Mouse (Mus musculus) kidney, adult 2 months (tissue): ENCODE measurements around the gene Slc25a23. TPM values are rescaled to one million over a fixed set of nuclear protein-coding genes. Genes with fewer than 3 reads are reported as not detected.

ENCODE experiments used
- DNase-seq: peaks from one replicate; pipeline ENCODE4 v3.0.0; 2021
- H3K27ac ChIP-seq: fragments of 200-500 bp; 2 replicates; pipeline ENCODE4 v1.5.1; 2012; ENCODE audit warnings: low read depth, low read length, control low read depth, inconsistent platforms; ENCODE audit not compliant: insufficient read depth
- H3K27me3 ChIP-seq: fragments of 200-500 bp; replicated peaks from 2 replicates; pipeline ENCODE4 v1.6.1; 2012; ENCODE audit warnings: mild to moderate bottlenecking, moderate library complexity, low read length, inconsistent platforms; ENCODE audit not compliant: control insufficient read depth, insufficient read depth
- H3K36me3 ChIP-seq: fragments of 200-500 bp; 2 replicates; pipeline ENCODE4 v1.6.1; 2012; ENCODE audit warnings: mild to moderate bottlenecking, moderate library complexity, low read length, inconsistent platforms; ENCODE audit not compliant: control insufficient read depth, insufficient read depth
- H3K4me1 ChIP-seq: fragments of 200-500 bp; 2 replicates; pipeline ENCODE4 v1.6.1; 2011; ENCODE audit warnings: low read length; ENCODE audit not compliant: control insufficient read depth, insufficient read depth
- H3K4me3 ChIP-seq: fragments of 200-500 bp; 2 replicates; pipeline ENCODE4 v1.5.1; 2011; ENCODE audit warnings: mild to moderate bottlenecking, low read depth, low read length, control low read depth; ENCODE audit not compliant: insufficient read depth
- CTCF ChIP-seq: fragments of 200-500 bp; conservative IDR thresholded peaks from 2 replicates; pipeline ENCODE4 v1.5.1; 2011; ENCODE audit warnings: low read depth, mild to moderate bottlenecking, control low read depth, low read length, moderate library complexity, mixed read lengths; ENCODE audit not compliant: insufficient read depth, insufficient read length
- POLR2A ChIP-seq: fragments of 200-500 bp; IDR thresholded peaks from one replicate; pipeline ENCODE4 v1.6.1; 2011; ENCODE audit warnings: low read depth, low read length, control low read depth
- WGBS: fragments of 180-500 bp; shearing (Covaris S2); methylation state at CpG from one replicate; pipeline ENCODE4 v1.1.7; 2018; 5-methylcytosine and 5-hydroxymethylcytosine counted together
- polyA plus RNA-seq: library from polyadenylated mRNA; depleted of rRNA; stranded (reverse); fragments of >200 nt; gene quantifications from 2 replicates; pipeline ENCODE4 v1.2.3, GENCODE M21; 2012; rRNA removed

The Slc25a23 gene
- polyA plus RNA-seq, 1 experiment = 124 TPM

GRCm38 (mm10) chr17:56999414-56999813 is 60.2 kb downstream of the Slc25a23 start:
- WGBS = 92% methylated on average over 9 of the region's 9 CpGs
- no peaks in the 10 kb centered on the region for H3K36me3 ChIP-seq
- TF ChIP-seq CTCF (no peak), POLR2A (no peak)

GRCm38 (mm10) chr17:56997029-56997667 is 62.5 kb downstream of the Slc25a23 start, which contains the start of gene Alkbh7:
TSS of gene Alkbh7 (plus strand) at chr17:56997339.
- TF ChIP-seq POLR2A = no peak
- TF ChIP-seq CTCF = peak; percentile 93
- H3K27ac ChIP-seq = peak within 1 kb of the TSS; percentile 82
- WGBS = under 1% methylated on average over 38 of the region's 38 CpGs
- no peaks in the 10 kb centered on the region; the same call in 1 of the 2 replicates for H3K36me3 ChIP-seq
- no peaks in the 10 kb centered on the region for H3K27me3 ChIP-seq
- peak; percentile 99 for DNase-seq
- peak within 1 kb of the TSS; percentile 90 for H3K4me3 ChIP-seq
- peaks cover 3% of the 10 kb centered on the region; the same call in 1 of the 2 replicates for H3K4me1 ChIP-seq

More at GRCm38 (mm10) chr17:56999414-56999813, 60.2 kb downstream of the Slc25a23 start:
- Histone ChIP-seq H3K27me3 (no peaks in the 10 kb centered on the region), H3K4me1 (peaks cover 3% of the 10 kb centered on the region; the same call in 1 of the 2 replicates), H3K27ac (no peak overlapping the region), H3K4me3 (no peak overlapping the region)
- no peak for DNase-seq

- peaks cover 3% of the 10 kb centered on the region; the same call in 1 of the 2 replicates for H3K4me1 ChIP-seq
- H3K27ac ChIP-seq = no peak overlapping the region
- H3K27me3 ChIP-seq = no peaks in the 10 kb centered on the region
- no peaks in the 10 kb centered on the region; the same call in 1 of the 2 replicates for H3K36me3 ChIP-seq
- no peak for TF ChIP-seq CTCF
- no peak for TF ChIP-seq POLR2A
- no peak overlapping the region for H3K4me3 ChIP-seq
- no peak for DNase-seq
- 61% methylated on average over 2 of the region's 2 CpGs for WGBS
Measured at GRCm38 (mm10) chr17:56996506-56996905, 63.2 kb downstream of the Slc25a23 start.

- Histone ChIP-seq H3K27me3 (no peaks in the 10 kb centered on the region), H3K4me3 (no peak overlapping the region), H3K4me1 (peaks cover 7% of the 10 kb centered on the region; the same call in 1 of the 2 replicates), H3K27ac (no peak overlapping the region), H3K36me3 (no peaks in the 10 kb centered on the region; the same call in 1 of the 2 replicates)
- WGBS = 84% methylated on average over 8 of the region's 8 CpGs
- TF ChIP-seq CTCF (no peak), POLR2A (no peak)
- no peak for DNase-seq
Measured at GRCm38 (mm10) chr17:56995046-56995445, 64.6 kb downstream of the Slc25a23 start.

Other genes starting within 250 kb of the Slc25a23 start
- 4.8 and 6.2 TPM in 2 replicates for gene Rfx2, start 228.8 kb downstream of the Slc25a23 start, polyA plus RNA-seq
- gene Acsbg2, start 185.4 kb downstream of the Slc25a23 start, polyA plus RNA-seq = 0.05 TPM in 2 replicates
- gene 1700061G19Rik, start 184.4 kb downstream of the Slc25a23 start, polyA plus RNA-seq = 0.03 and 0.07 TPM in 2 replicates
- gene Mllt1, start 124.4 kb downstream of the Slc25a23 start, polyA plus RNA-seq = 30.1 and 37.9 TPM in 2 replicates
- not detected in 2 replicates for gene Acer1, start 77.7 kb downstream of the Slc25a23 start, polyA plus RNA-seq
- 245 and 276 TPM in 2 replicates for gene Clpp, start 69.6 kb downstream of the Slc25a23 start, polyA plus RNA-seq
- gene Alkbh7, start 62.5 kb downstream of the Slc25a23 start, polyA plus RNA-seq = 54.4 and 59.2 TPM in 2 replicates
- not detected in 2 replicates for gene Pspn, start 59.8 kb downstream of the Slc25a23 start, polyA plus RNA-seq
- gene Gtf2f1, start 48.6 kb downstream of the Slc25a23 start, polyA plus RNA-seq = 22.0 and 25.1 TPM in 2 replicates
- 0.11 and 0.15 TPM in 2 replicates for gene Gm17949, start 48.4 kb downstream of the Slc25a23 start, polyA plus RNA-seq
- gene Khsrp, start 28.3 kb downstream of the Slc25a23 start, polyA plus RNA-seq = 49.7 and 51.1 TPM in 2 replicates
- 0.13 TPM in 1 of 2 replicates, not detected in the other for gene Slc25a41, start 18.2 kb downstream of the Slc25a23 start, polyA plus RNA-seq
- 110 and 124 TPM in 2 replicates for gene Crb3, start 758 bp downstream of the Slc25a23 start, polyA plus RNA-seq
- 2.0 and 4.9 TPM in 2 replicates for gene Dennd1c, start 18.7 kb upstream of the Slc25a23 start, polyA plus RNA-seq
- gene Tubb4a, start 27.9 kb upstream of the Slc25a23 start, polyA plus RNA-seq = 2.1 and 2.9 TPM in 2 replicates
- 1.6 and 2.5 TPM in 2 replicates for gene Tnfsf9, start 45.5 kb upstream of the Slc25a23 start, polyA plus RNA-seq
- gene Cd70, start 89.9 kb upstream of the Slc25a23 start, polyA plus RNA-seq = 0.13 TPM in 1 of 2 replicates, not detected in the other
- 0.35 and 0.44 TPM in 2 replicates for gene Tnfsf14, start 134.3 kb upstream of the Slc25a23 start, polyA plus RNA-seq
- gene C3, start 168.3 kb upstream of the Slc25a23 start, polyA plus RNA-seq = 51.5 and 69.4 TPM in 2 replicates
- 36.7 and 39.6 TPM in 2 replicates for gene Gpr108, start 188.6 kb upstream of the Slc25a23 start, polyA plus RNA-seq
- 30.4 and 35.6 TPM in 2 replicates for gene Trip10, start 189.6 kb upstream of the Slc25a23 start, polyA plus RNA-seq
- 1.1 and 3.4 TPM in 2 replicates for gene Vav1, start 219.2 kb upstream of the Slc25a23 start, polyA plus RNA-seq